Mouse (Mus musculus) midbrain, embryonic 13.5 days (tissue): Measurements from ENCODE around the gene Gsg1l. TPM values are rescaled to one million over a fixed set of nuclear protein-coding genes. Genes with fewer than 3 reads are reported as not detected.

Experiments used
- ATAC-seq: fragments of 200-750 bp; cut with Nextera tagmentation; 2 replicates; pipeline ENCODE4 v1.8.0; 2017; ENCODE audit warnings: mild to moderate bottlenecking, moderate TSS enrichment, moderate library complexity
- H3K27ac ChIP-seq: fragments of 300-500 bp; sonication (generic); 2 replicates; pipeline ENCODE4 v1.5.1; 2015; ENCODE audit warnings: inconsistent platforms, mild to moderate bottlenecking, moderate library complexity
- H3K27me3 ChIP-seq: fragments of 300-500 bp; sonication (generic); 2 replicates; pipeline ENCODE4 v1.6.1; 2015; ENCODE audit warnings: mild to moderate bottlenecking, inconsistent platforms
- H3K36me3 ChIP-seq: fragments of 300-500 bp; sonication (generic); 2 replicates; pipeline ENCODE4 v1.6.1; 2015; ENCODE audit warnings: mild to moderate bottlenecking, inconsistent platforms
- H3K4me1 ChIP-seq: fragments of 300-500 bp; sonication (generic); replicated peaks from 2 replicates; pipeline ENCODE4 v1.6.1; 2015; ENCODE audit warnings: inconsistent platforms
- H3K4me2 ChIP-seq: fragments of 300-500 bp; sonication (generic); replicated peaks from 2 replicates; pipeline ENCODE4 v1.6.1; 2015; ENCODE audit warnings: moderate library complexity, mild to moderate bottlenecking, inconsistent platforms
- H3K4me3 ChIP-seq: fragments of 300-500 bp; sonication (generic); replicated peaks from 2 replicates; pipeline ENCODE4 v1.5.1; 2015; ENCODE audit warnings: mild to moderate bottlenecking, inconsistent platforms
- H3K9ac ChIP-seq: fragments of 300-500 bp; sonication (generic); replicated peaks from 2 replicates; pipeline ENCODE4 v1.6.1; 2015; ENCODE audit warnings: mild to moderate bottlenecking, inconsistent platforms
- H3K9me3 ChIP-seq: fragments of 300-500 bp; sonication (generic); 2 replicates; pipeline ENCODE4 v1.6.1; 2016; ENCODE audit warnings: mild to moderate bottlenecking, inconsistent platforms
- WGBS: fragments of 180-500 bp; shearing (Covaris S2); methylation state at CpG from one replicate; pipeline ENCODE4 v1.1.7; 2015; 5-methylcytosine and 5-hydroxymethylcytosine counted together
- polyA plus RNA-seq: library from polyadenylated mRNA; unstranded; fragments of >200 nt; fragmentation: Nextera tagmentation; extraction: Ambion mirVana; gene quantifications from 2 replicates; pipeline ENCODE4 v1.2.1, GENCODE M21; 2015

Gsg1l gene
- polyA plus RNA-seq, 1 experiment from 2014 or later, result 6.8 TPM

GRCm38 (mm10) chr7:126076935-126077334 is 5.3 kb downstream of the Gsg1l start:
- Histone ChIP-seq H3K4me2 (no peak overlapping the region), H3K9ac (no peak overlapping the region), H3K36me3 (no peaks in the 10 kb centered on the region), H3K4me1 (peaks cover 14% of the 10 kb centered on the region), H3K27me3 (peaks cover 39% of the 10 kb centered on the region), H3K9me3 (no peaks in the 10 kb centered on the region), H3K4me3 (no peak overlapping the region), H3K27ac (no peak overlapping the region)
- no peak for ATAC-seq
- WGBS, result 93% methylated on average over 1 of the region's 1 CpGs

- ATAC-seq, result no peak
- H3K4me2 ChIP-seq, result no peak overlapping the region
- H3K4me3 ChIP-seq, result no peak overlapping the region
- 79% methylated on average over 9 of the region's 9 CpGs for WGBS
- H3K9me3 ChIP-seq, result no peaks in the 10 kb centered on the region
- H3K36me3 ChIP-seq, result no peaks in the 10 kb centered on the region
- no peaks in the 10 kb centered on the region for H3K4me1 ChIP-seq
- no peak overlapping the region for H3K27ac ChIP-seq
- no peak overlapping the region for H3K9ac ChIP-seq
- peaks cover 20% of the 10 kb centered on the region; the same call in 1 of the 2 replicates for H3K27me3 ChIP-seq
Measured at GRCm38 (mm10) chr7:126075058-126075457, 7.2 kb downstream of the Gsg1l start.

- H3K4me3 ChIP-seq, result no peak overlapping the region
- no peak overlapping the region for H3K9ac ChIP-seq
- H3K27ac ChIP-seq, result no peak overlapping the region
- no peaks in the 10 kb centered on the region for H3K4me1 ChIP-seq
- ATAC-seq, result no peak
- H3K36me3 ChIP-seq, result no peaks in the 10 kb centered on the region
- H3K4me2 ChIP-seq, result no peak overlapping the region
- H3K9me3 ChIP-seq, result no peaks in the 10 kb centered on the region
- H3K27me3 ChIP-seq, result no peaks in the 10 kb centered on the region
- 91% methylated on average over 4 of the region's 4 CpGs for WGBS
Measured at GRCm38 (mm10) chr7:126070321-126070720, 11.9 kb downstream of the Gsg1l start.

- peaks cover 10% of the 10 kb centered on the region for H3K4me1 ChIP-seq
- H3K9ac ChIP-seq, result no peak overlapping the region
- H3K4me3 ChIP-seq, result no peak overlapping the region
- 69% methylated on average over 14 of the region's 14 CpGs for WGBS
- H3K27me3 ChIP-seq, result no peaks in the 10 kb centered on the region
- no peak overlapping the region for H3K4me2 ChIP-seq
- no peak overlapping the region for H3K27ac ChIP-seq
- H3K9me3 ChIP-seq, result no peaks in the 10 kb centered on the region
- no peaks in the 10 kb centered on the region for H3K36me3 ChIP-seq
- ATAC-seq, result no peak
Measured at GRCm38 (mm10) chr7:126066777-126067176, 15.4 kb downstream of the Gsg1l start.

GRCm38 (mm10) chr7:126065243-126065876 is 16.9 kb downstream of the Gsg1l start:
- Histone ChIP-seq H3K4me3 (no peak overlapping the region), H3K4me2 (no peak overlapping the region), H3K4me1 (peaks cover 10% of the 10 kb centered on the region), H3K9ac (no peak overlapping the region), H3K27ac (no peak overlapping the region), H3K27me3 (no peaks in the 10 kb centered on the region; the same call in 1 of the 2 replicates), H3K36me3 (no peaks in the 10 kb centered on the region), H3K9me3 (no peaks in the 10 kb centered on the region)
- 79% methylated on average over 5 of the region's 5 CpGs for WGBS
- ATAC-seq, result no peak

GRCm38 (mm10) chr7:126062228-126062627 is 20.0 kb downstream of the Gsg1l start:
- Histone ChIP-seq H3K9me3 (no peaks in the 10 kb centered on the region), H3K9ac (no peak overlapping the region), H3K4me1 (peaks cover 22% of the 10 kb centered on the region), H3K27me3 (no peaks in the 10 kb centered on the region; the same call in 1 of the 2 replicates), H3K27ac (no peak overlapping the region), H3K36me3 (no peaks in the 10 kb centered on the region), H3K4me3 (no peak overlapping the region), H3K4me2 (no peak overlapping the region)
- 22% methylated on average over 4 of the region's 4 CpGs for WGBS
- ATAC-seq, result peak; percentile 70

- Histone ChIP-seq H3K9ac (no peak overlapping the region), H3K4me2 (no peak overlapping the region), H3K36me3 (no peaks in the 10 kb centered on the region), H3K4me1 (peaks cover 41% of the 10 kb centered on the region), H3K4me3 (no peak overlapping the region), H3K9me3 (no peaks in the 10 kb centered on the region), H3K27ac (0 out of 2 replicates have a peak overlapping the region, but pooled peaks have one; percentile 15), H3K27me3 (no peaks in the 10 kb centered on the region; the same call in 1 of the 2 replicates)
- no peak for ATAC-seq
- WGBS, result 54% methylated on average over 7 of the region's 7 CpGs
Measured at GRCm38 (mm10) chr7:126058918-126059317, 23.3 kb downstream of the Gsg1l start.

GRCm38 (mm10) chr7:126057332-126057914 is 24.8 kb downstream of the Gsg1l start:
- Histone ChIP-seq H3K9ac (no peak overlapping the region), H3K27ac (no peak overlapping the region), H3K4me2 (no peak overlapping the region), H3K4me1 (peaks cover 48% of the 10 kb centered on the region), H3K9me3 (no peaks in the 10 kb centered on the region), H3K4me3 (no peak overlapping the region), H3K36me3 (no peaks in the 10 kb centered on the region), H3K27me3 (no peaks in the 10 kb centered on the region; the same call in 1 of the 2 replicates)
- 80% methylated on average over 10 of the region's 10 CpGs for WGBS
- no peak for ATAC-seq

- WGBS, result 22% methylated on average over 6 of the region's 6 CpGs
- H3K4me1 ChIP-seq, result peaks cover 49% of the 10 kb centered on the region
Measured at GRCm38 (mm10) chr7:126054574-126054973, 27.6 kb downstream of the Gsg1l start.

GRCm38 (mm10) chr7:126053618-126054017 is 28.6 kb downstream of the Gsg1l start:
- Histone ChIP-seq H3K36me3 (no peaks in the 10 kb centered on the region), H3K27me3 (peaks cover 6% of the 10 kb centered on the region; the same call in 1 of the 2 replicates), H3K9me3 (no peaks in the 10 kb centered on the region), H3K9ac (no peak overlapping the region), H3K27ac (0 out of 2 replicates have a peak overlapping the region, but pooled peaks have one; percentile 10), H3K4me3 (no peak overlapping the region), H3K4me2 (no peak overlapping the region), H3K4me1 (peaks cover 41% of the 10 kb centered on the region)
- WGBS, result 71% methylated on average over 7 of the region's 7 CpGs
- ATAC-seq, result no peak

More at GRCm38 (mm10) chr7:126054574-126054973, 27.6 kb downstream of the Gsg1l start:
- Histone ChIP-seq H3K9me3 (no peaks in the 10 kb centered on the region), H3K4me2 (no peak overlapping the region), H3K9ac (no peak overlapping the region), H3K4me3 (no peak overlapping the region), H3K27me3 (peaks cover 6% of the 10 kb centered on the region; the same call in 1 of the 2 replicates), H3K27ac (peak overlapping the region; percentile 31), H3K36me3 (no peaks in the 10 kb centered on the region)
- ATAC-seq, result peak; percentile 51

GRCm38 (mm10) chr7:126051910-126052309 is 30.3 kb downstream of the Gsg1l start:
- peak; percentile 24; the same call in 1 of the 2 replicates for ATAC-seq
- 50% methylated on average over 6 of the region's 6 CpGs for WGBS
- no peak overlapping the region for H3K4me3 ChIP-seq

GRCm38 (mm10) chr7:126045077-126045476 is 37.1 kb downstream of the Gsg1l start:
- Histone ChIP-seq H3K27ac (no peak overlapping the region), H3K27me3 (0 out of 2 replicates have a peak, but pooled peaks cover 2% of the 10 kb centered on the region), H3K36me3 (no peaks in the 10 kb centered on the region), H3K9ac (no peak overlapping the region), H3K4me2 (no peak overlapping the region), H3K9me3 (no peaks in the 10 kb centered on the region), H3K4me3 (no peak overlapping the region), H3K4me1 (0 out of 2 replicates have a peak, but pooled peaks cover 3% of the 10 kb centered on the region)
- no peak for ATAC-seq
- 96% methylated on average over 6 of the region's 6 CpGs for WGBS

More at GRCm38 (mm10) chr7:126051910-126052309, 30.3 kb downstream of the Gsg1l start:
- no peak overlapping the region for H3K9ac ChIP-seq
- no peaks in the 10 kb centered on the region for H3K36me3 ChIP-seq
- peaks cover 6% of the 10 kb centered on the region; the same call in 1 of the 2 replicates for H3K27me3 ChIP-seq
- H3K9me3 ChIP-seq, result no peaks in the 10 kb centered on the region
- no peak overlapping the region for H3K4me2 ChIP-seq
- peaks cover 41% of the 10 kb centered on the region for H3K4me1 ChIP-seq
- no peak overlapping the region for H3K27ac ChIP-seq
